Mouse (Mus musculus) liver, adult (tissue): Measurements from ENCODE around the gene Kat14.

Source experiments
- GATA4 ChIP-seq: IDR thresholded peaks from 2 replicates; pipeline ENCODE4 v1.6.1; 2014; ENCODE audit warnings: mild to moderate bottlenecking, low read length; ENCODE audit not compliant: insufficient replicate concordance

The Kat14 gene

GRCm38 (mm10) chr2:144373063-144373462 is 4.3 kb downstream of the Kat14 start:
- no peak for TF ChIP-seq GATA4

GRCm38 (mm10) chr2:144375063-144375703 is 6.4 kb downstream of the Kat14 start:
- no peak for TF ChIP-seq GATA4

GRCm38 (mm10) chr2:144381293-144381692 is 12.5 kb downstream of the Kat14 start:
- no peak for TF ChIP-seq GATA4

- no peak for TF ChIP-seq GATA4
These were observed 13.0 kb downstream of the Kat14 start for GRCm38 (mm10) chr2:144381741-144382140.

- no peak for TF ChIP-seq GATA4
These were observed 13.9 kb downstream of the Kat14 start for GRCm38 (mm10) chr2:144382624-144383138.

- TF ChIP-seq GATA4 = no peak
These were observed 17.5 kb downstream of the Kat14 start for GRCm38 (mm10) chr2:144386296-144386695.

- TF ChIP-seq GATA4 = no peak
These were observed 19.6 kb downstream of the Kat14 start for GRCm38 (mm10) chr2:144388416-144388815.

- TF ChIP-seq GATA4 = no peak
These were observed 30.7 kb downstream of the Kat14 start for GRCm38 (mm10) chr2:144399531-144399930.

- no peak for TF ChIP-seq GATA4
These were observed 31.9 kb downstream of the Kat14 start for GRCm38 (mm10) chr2:144400659-144401058.

GRCm38 (mm10) chr2:144409037-144409436 is 40.3 kb downstream of the Kat14 start:
- no peak for TF ChIP-seq GATA4

- no peak for TF ChIP-seq GATA4
These were observed 41.8 kb downstream of the Kat14 start for GRCm38 (mm10) chr2:144410603-144411002.

GRCm38 (mm10) chr2:144414646-144415045 is 45.9 kb downstream of the Kat14 start:
- TF ChIP-seq GATA4 = no peak

GRCm38 (mm10) chr2:144416859-144417258 is 48.1 kb downstream of the Kat14 start:
- no peak for TF ChIP-seq GATA4

GRCm38 (mm10) chr2:144418062-144418461 is 49.3 kb downstream of the Kat14 start:
- TF ChIP-seq GATA4 = no peak

GRCm38 (mm10) chr2:144422094-144422675 is 53.4 kb downstream of the Kat14 start:
- no peak for TF ChIP-seq GATA4

GRCm38 (mm10) chr2:144425761-144426160 is 57.0 kb downstream of the Kat14 start:
- TF ChIP-seq GATA4 = no peak

GRCm38 (mm10) chr2:144427852-144428251 is 59.1 kb downstream of the Kat14 start:
- no peak for TF ChIP-seq GATA4

GRCm38 (mm10) chr2:144428659-144429058 is 59.9 kb downstream of the Kat14 start:
- TF ChIP-seq GATA4 = no peak
